Mouse (Mus musculus): ENCODE results near the gene Slc22a14. TPM values are rescaled to one million over a fixed set of nuclear protein-coding genes. Genes with fewer than 3 reads are reported as not detected.
"Not testable (repeated sequence)": the region's sequence is repeated elsewhere in the genome, so short reads cannot be mapped to it uniquely, and the experiment has no call there.

The Slc22a14 gene
- polyA plus RNA-seq, 1 experiment from 2014 or later = 0.12 TPM

DNA sequence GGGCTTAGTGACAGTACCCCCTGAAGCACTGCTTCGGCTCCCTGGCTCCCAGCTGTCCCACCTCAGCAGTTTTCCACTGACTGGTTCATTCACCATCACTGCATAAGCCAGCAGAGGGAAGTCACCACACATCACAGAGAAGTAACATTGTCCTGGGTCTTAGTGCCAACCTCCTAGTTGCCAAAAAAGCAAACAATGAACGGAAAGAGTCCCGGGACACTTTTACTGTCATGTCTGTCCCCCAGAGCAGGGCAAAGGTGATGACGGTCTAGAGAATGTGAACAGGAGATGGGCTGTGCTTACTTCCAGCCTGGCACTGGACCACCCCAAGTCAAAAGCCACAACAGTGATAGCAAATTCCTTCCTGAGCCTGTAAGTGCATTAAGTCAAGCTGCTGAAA is 126.6 kb downstream of the Slc22a14 start:
- H3K36me3 ChIP-seq (ENCODE audit: insufficient read depth, low read length) = peaks cover 10% of the 10 kb centered on the region; the same call in 1 of the 2 replicates
- no peaks in the 10 kb centered on the region for H3K9me3 ChIP-seq (ENCODE audit: low read length)
- H3K4me3 ChIP-seq (ENCODE audit: low read length) = no peak overlapping the region
- no peak overlapping the region for H3K4me2 ChIP-seq (replicated peaks; ENCODE audit: low read depth, low read length)
- H3K27ac ChIP-seq (ENCODE audit: low read length) = no peak overlapping the region
- H3K9ac ChIP-seq (replicated peaks; ENCODE audit: low read length) = no peak overlapping the region
- 85% methylated on average over 4 of the region's 4 CpGs for WGBS
- H3K4me1 ChIP-seq (ENCODE audit: insufficient read depth, low read length) = no peaks in the 10 kb centered on the region
- ATAC-seq (ENCODE audit: low FRiP score, low TSS enrichment) = no peak
- H3K27me3 ChIP-seq (ENCODE audit: insufficient read depth, low read length) = no peaks in the 10 kb centered on the region

- WGBS = 79% methylated on average over 7 of the region's 7 CpGs
- H3K4me1 ChIP-seq (ENCODE audit: insufficient read depth, low read length) = 0 out of 2 replicates have a peak, but pooled peaks cover 5% of the 10 kb centered on the region
- no peak overlapping the region for H3K9ac ChIP-seq (replicated peaks; ENCODE audit: low read length)
These were observed 133.8 kb downstream of the Slc22a14 start for GRCm38 (mm10) chr9:119231552-119231951.

GRCm38 (mm10) chr9:119230829-119231228 is 134.5 kb downstream of the Slc22a14 start:
- 73% methylated on average over 2 of the region's 2 CpGs for WGBS

More at GRCm38 (mm10) chr9:119231552-119231951, 133.8 kb downstream of the Slc22a14 start:
- no peak for ATAC-seq (ENCODE audit: low FRiP score, low TSS enrichment)
- Histone ChIP-seq H3K4me2 (replicated peaks; ENCODE audit: low read depth, low read length) (no peak overlapping the region), H3K27ac (ENCODE audit: low read length) (no peak overlapping the region), H3K4me3 (ENCODE audit: low read length) (no peak overlapping the region), H3K27me3 (ENCODE audit: insufficient read depth, low read length) (no peaks in the 10 kb centered on the region), H3K9me3 (ENCODE audit: low read length) (no peaks in the 10 kb centered on the region), H3K36me3 (ENCODE audit: insufficient read depth, low read length) (no peaks in the 10 kb centered on the region)

GRCm38 (mm10) chr9:119220249-119220648 is 145.1 kb downstream of the Slc22a14 start:
- Histone ChIP-seq H3K36me3 (ENCODE audit: insufficient read depth, low read length) (peaks cover 15% of the 10 kb centered on the region), H3K27me3 (ENCODE audit: insufficient read depth, low read length) (no peaks in the 10 kb centered on the region), H3K4me1 (ENCODE audit: insufficient read depth, low read length) (no peaks in the 10 kb centered on the region), H3K4me2 (replicated peaks; ENCODE audit: low read depth, low read length) (no peak overlapping the region), H3K9me3 (ENCODE audit: low read length) (peaks cover 4% of the 10 kb centered on the region; the same call in 1 of the 2 replicates), H3K9ac (replicated peaks; ENCODE audit: low read length) (no peak overlapping the region), H3K27ac (ENCODE audit: low read length) (0 out of 2 replicates have a peak overlapping the region, but pooled peaks have one; percentile 18), H3K4me3 (ENCODE audit: low read length) (no peak overlapping the region)
- no peak for ATAC-seq (ENCODE audit: low FRiP score, low TSS enrichment)
- 86% methylated on average over 4 of the region's 4 CpGs for WGBS

More at GRCm38 (mm10) chr9:119230829-119231228, 134.5 kb downstream of the Slc22a14 start:
- Histone ChIP-seq H3K9me3 (ENCODE audit: low read length) (no peaks in the 10 kb centered on the region), H3K27me3 (ENCODE audit: insufficient read depth, low read length) (no peaks in the 10 kb centered on the region), H3K4me2 (replicated peaks; ENCODE audit: low read depth, low read length) (no peak overlapping the region), H3K9ac (replicated peaks; ENCODE audit: low read length) (no peak overlapping the region), H3K36me3 (ENCODE audit: insufficient read depth, low read length) (peaks cover under 1% of the 10 kb centered on the region; the same call in 1 of the 2 replicates), H3K4me1 (ENCODE audit: insufficient read depth, low read length) (0 out of 2 replicates have a peak, but pooled peaks cover 5% of the 10 kb centered on the region), H3K27ac (ENCODE audit: low read length) (no peak overlapping the region), H3K4me3 (ENCODE audit: low read length) (no peak overlapping the region)
- ATAC-seq (ENCODE audit: low FRiP score, low TSS enrichment) = no peak

DNA sequence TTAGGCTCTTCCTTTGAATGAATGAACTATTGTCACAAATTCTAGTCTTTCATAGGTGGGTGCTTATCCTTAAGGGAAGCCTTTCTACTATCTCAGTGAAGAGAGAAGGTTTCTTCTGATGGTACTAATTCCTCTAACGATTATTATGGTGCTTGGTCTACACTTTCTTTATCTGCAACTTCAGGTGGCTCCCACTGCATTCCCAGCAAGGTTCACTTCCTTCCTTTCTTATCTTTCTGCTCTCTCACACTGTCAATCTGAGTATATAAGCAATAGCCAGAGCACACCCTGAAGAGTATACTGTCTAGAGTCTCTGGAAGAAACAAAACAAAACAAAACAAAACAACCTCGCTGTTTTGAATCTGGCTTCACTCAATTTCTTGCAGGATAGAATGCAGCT is 145.7 kb downstream of the Slc22a14 start:
- Histone ChIP-seq H3K4me1 (ENCODE audit: insufficient read depth, low read length) (no peaks in the 10 kb centered on the region), H3K9ac (replicated peaks; ENCODE audit: low read length) (no peak overlapping the region), H3K9me3 (ENCODE audit: low read length) (peaks cover 4% of the 10 kb centered on the region; the same call in 1 of the 2 replicates), H3K27ac (ENCODE audit: low read length) (no peak overlapping the region), H3K4me3 (ENCODE audit: low read length) (no peak overlapping the region), H3K4me2 (replicated peaks; ENCODE audit: low read depth, low read length) (no peak overlapping the region), H3K36me3 (ENCODE audit: insufficient read depth, low read length) (peaks cover 15% of the 10 kb centered on the region), H3K27me3 (ENCODE audit: insufficient read depth, low read length) (no peaks in the 10 kb centered on the region)
- no peak for ATAC-seq (ENCODE audit: low FRiP score, low TSS enrichment)
- WGBS = 66% methylated on average over 2 of the region's 2 CpGs

DNA sequence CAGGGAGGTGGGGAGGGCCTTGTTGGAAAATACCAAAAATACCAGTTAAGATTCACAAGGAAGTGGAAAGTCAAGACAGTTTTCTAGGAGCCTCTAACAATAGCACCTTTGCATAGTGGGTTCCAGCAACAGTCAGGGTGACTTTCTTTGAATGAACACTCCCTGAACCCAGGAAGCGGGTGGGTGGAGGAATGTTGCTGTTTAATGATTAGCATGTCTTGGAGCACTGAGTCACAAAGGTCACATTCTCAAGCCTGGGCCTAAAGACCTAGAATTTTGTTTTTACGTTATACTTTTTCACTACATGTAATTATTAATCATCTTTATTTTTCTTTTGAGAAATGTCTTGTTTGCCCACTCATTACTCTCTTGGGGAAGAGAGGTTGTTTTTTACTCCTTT is 150.0 kb downstream of the Slc22a14 start:
- H3K4me1 ChIP-seq (ENCODE audit: insufficient read depth, low read length); H3K9ac ChIP-seq (replicated peaks; ENCODE audit: low read length); H3K4me2 ChIP-seq (replicated peaks; ENCODE audit: low read depth, low read length); H3K27me3 ChIP-seq (ENCODE audit: insufficient read depth, low read length); H3K9me3 ChIP-seq (ENCODE audit: low read length); ATAC-seq (ENCODE audit: low FRiP score, low TSS enrichment); H3K36me3 ChIP-seq (ENCODE audit: insufficient read depth, low read length); H3K4me3 ChIP-seq (ENCODE audit: low read length): not testable (repeated sequence)
- WGBS = 66% methylated on average over 2 of the region's 2 CpGs
- peak overlapping the region; percentile 29; the same call in 1 of the 2 replicates for H3K27ac ChIP-seq (ENCODE audit: low read length)

GRCm38 (mm10) chr9:119214601-119215000 is 150.8 kb downstream of the Slc22a14 start:
- Histone ChIP-seq H3K36me3 (ENCODE audit: insufficient read depth, low read length) (0 out of 2 replicates have a peak, but pooled peaks cover 3% of the 10 kb centered on the region), H3K9me3 (ENCODE audit: low read length) (0 out of 2 replicates have a peak, but pooled peaks cover 2% of the 10 kb centered on the region), H3K27ac (ENCODE audit: low read length) (no peak overlapping the region), H3K27me3 (ENCODE audit: insufficient read depth, low read length) (no peaks in the 10 kb centered on the region), H3K9ac (replicated peaks; ENCODE audit: low read length) (no peak overlapping the region), H3K4me2 (replicated peaks; ENCODE audit: low read depth, low read length) (no peak overlapping the region), H3K4me1 (ENCODE audit: insufficient read depth, low read length) (no peaks in the 10 kb centered on the region), H3K4me3 (ENCODE audit: low read length) (no peak overlapping the region)
- no peak for ATAC-seq (ENCODE audit: low FRiP score, low TSS enrichment)
- WGBS = 83% methylated on average over 6 of the region's 6 CpGs

DNA sequence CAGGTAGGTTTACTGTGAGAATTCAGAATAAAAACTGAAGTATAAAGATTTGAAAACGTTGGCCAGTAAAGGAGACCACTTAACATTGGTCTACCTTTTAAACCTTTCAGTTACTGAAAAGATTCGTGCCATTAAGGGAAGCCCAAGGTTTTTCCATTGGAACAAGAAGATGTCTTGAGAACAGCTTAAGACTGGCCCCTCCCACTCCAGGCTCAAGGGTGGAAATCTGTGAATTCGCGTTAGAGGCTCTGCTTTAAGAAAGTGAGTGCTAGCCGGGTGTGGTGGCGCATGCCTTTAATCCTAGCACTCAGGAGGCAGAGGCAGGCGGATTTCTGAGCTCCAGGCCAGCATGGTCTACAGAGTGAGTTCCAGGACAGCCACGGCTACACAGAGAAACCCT is 152.4 kb downstream of the Slc22a14 start:
- Histone ChIP-seq H3K4me3 (ENCODE audit: low read length) (no peak overlapping the region), H3K4me1 (ENCODE audit: insufficient read depth, low read length) (no peaks in the 10 kb centered on the region), H3K9me3 (ENCODE audit: low read length) (0 out of 2 replicates have a peak, but pooled peaks cover 2% of the 10 kb centered on the region), H3K9ac (replicated peaks; ENCODE audit: low read length) (no peak overlapping the region), H3K27me3 (ENCODE audit: insufficient read depth, low read length) (no peaks in the 10 kb centered on the region), H3K27ac (ENCODE audit: low read length) (no peak overlapping the region), H3K4me2 (replicated peaks; ENCODE audit: low read depth, low read length) (no peak overlapping the region), H3K36me3 (ENCODE audit: insufficient read depth, low read length) (0 out of 2 replicates have a peak, but pooled peaks cover 3% of the 10 kb centered on the region)
- 78% methylated on average over 8 of the region's 8 CpGs for WGBS
- no peak for ATAC-seq (ENCODE audit: low FRiP score, low TSS enrichment)

- Histone ChIP-seq H3K4me1 (ENCODE audit: insufficient read depth, low read length) (0 out of 2 replicates have a peak, but pooled peaks cover 6% of the 10 kb centered on the region), H3K9me3 (ENCODE audit: low read length) (peaks cover 5% of the 10 kb centered on the region), H3K27me3 (ENCODE audit: insufficient read depth, low read length) (no peaks in the 10 kb centered on the region), H3K4me3 (ENCODE audit: low read length) (no peak within 1 kb of the TSS), H3K4me2 (replicated peaks; ENCODE audit: low read depth, low read length) (no peak within 1 kb of the TSS), H3K36me3 (ENCODE audit: insufficient read depth, low read length) (no peaks in the 10 kb centered on the region), H3K27ac (ENCODE audit: low read length) (no peak within 1 kb of the TSS), H3K9ac (replicated peaks; ENCODE audit: low read length) (no peak within 1 kb of the TSS)
- no peak for ATAC-seq (ENCODE audit: low FRiP score, low TSS enrichment)
- WGBS = 93% methylated on average over 4 of the region's 4 CpGs
These were observed 156.4 kb downstream of the Slc22a14 start, which contains the start of gene Slc22a13 for GRCm38 (mm10) chr9:119208998-119209397. Slc22a13 (minus strand) TSS chr9:119209098.

DNA sequence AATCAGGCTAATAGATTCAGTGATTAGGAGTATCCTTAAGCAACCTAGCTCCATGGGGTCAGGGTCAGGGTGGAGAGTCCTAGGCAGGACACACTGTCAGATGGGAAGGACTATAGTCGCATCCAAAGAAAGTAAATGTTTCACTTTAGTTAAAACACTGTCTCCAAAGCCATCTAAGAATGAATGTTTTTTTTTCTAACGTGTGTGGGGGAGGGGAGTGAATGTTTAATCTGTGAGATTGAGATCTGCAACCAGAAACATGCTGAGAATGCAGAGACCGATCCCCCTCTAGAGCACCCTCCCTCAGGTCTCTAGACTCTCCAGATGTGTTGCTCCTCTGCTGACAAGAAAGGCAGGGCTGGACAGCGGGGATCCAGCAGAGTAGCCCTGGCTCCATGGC is 158.2 kb downstream of the Slc22a14 start:
- Histone ChIP-seq H3K4me2 (replicated peaks; ENCODE audit: low read depth, low read length) (no peak overlapping the region), H3K9ac (replicated peaks; ENCODE audit: low read length) (no peak overlapping the region), H3K4me3 (ENCODE audit: low read length) (no peak overlapping the region), H3K9me3 (ENCODE audit: low read length) (peaks cover 9% of the 10 kb centered on the region), H3K27me3 (ENCODE audit: insufficient read depth, low read length) (no peaks in the 10 kb centered on the region), H3K4me1 (ENCODE audit: insufficient read depth, low read length) (0 out of 2 replicates have a peak, but pooled peaks cover 6% of the 10 kb centered on the region), H3K27ac (ENCODE audit: low read length) (peak overlapping the region; percentile 63; the same call in 1 of the 2 replicates), H3K36me3 (ENCODE audit: insufficient read depth, low read length) (no peaks in the 10 kb centered on the region)
- 47% methylated on average over 4 of the region's 4 CpGs for WGBS
- peak; percentile 85 for ATAC-seq (ENCODE audit: low FRiP score, low TSS enrichment)

All from kidney, embryonic 16.5 days (tissue).